Comparison of ENCODE assay signal across 7 mouse cellular contexts in genomic region chr19:5660942-5661751, GRCm38 (mm10). TPM values are rescaled to one million over a fixed set of nuclear protein-coding genes. Genes with fewer than 3 reads are reported as not detected.
A peak's percentile ranks its signal among the peaks of the same experiment; 100 is the strongest.
DNase-seq lines count a peak whose midpoint lies in the region; ATAC-seq lines count a peak whose summit lies in the region.

No protein-coding gene starts in this region.

- peak overlapping the region; percentile 28 for H3K9ac ChIP-seq in limb, embryonic 11.5 days (ENCODE audit: low read length)

- peaks cover 18% of the 10 kb centered on the region for H3K4me1 ChIP-seq in limb, embryonic 11.5 days (ENCODE audit: control insufficient read depth, insufficient read depth, low read length)

- H3K4me3 ChIP-seq in limb, embryonic 11.5 days (ENCODE audit: low read depth, low read length): no peak overlapping the region

- peaks cover 15% of the 10 kb centered on the region; the same call in 1 of the 2 replicates for H3K36me3 ChIP-seq in limb, embryonic 11.5 days (ENCODE audit: control insufficient read depth, insufficient read depth, low read length)

- H3K9me3 ChIP-seq in limb, embryonic 11.5 days (ENCODE audit: control insufficient read depth, low read length): no peaks in the 10 kb centered on the region

- no peak overlapping the region for H3K27ac ChIP-seq in limb, embryonic 11.5 days (replicated peaks; ENCODE audit: low read depth, low read length)

- DNase-seq in T-cell, adult 2 months (ENCODE audit: low spot score): peak; percentile 41
- peak; percentile 50 to 55 for DNase-seq in heart, postnatal 14 days
- no peak for DNase-seq in limb, embryonic 11.5 days (ENCODE audit: low spot score)
- peak; percentile 49 for DNase-seq in naive thymus-derived CD4-positive, alpha-beta T cell, adult 2 months (ENCODE audit: low read depth)
- DNase-seq in yolk sac, embryonic 10.5 days (ENCODE audit: low spot score): peak; percentile 36

- ATAC-seq in CD4-positive, CD25-positive, alpha-beta regulatory T cell, adult 4 months: peak; percentile 25
- no peak for ATAC-seq in limb, embryonic 11.5 days (ENCODE audit: insufficient number of reproducible peaks, low FRiP score, low TSS enrichment, low read depth)
- no peak for ATAC-seq in cerebellum, adult (ENCODE audit: insufficient number of reproducible peaks, low FRiP score, low TSS enrichment)

- no peaks in the 10 kb centered on the region for H3K27me3 ChIP-seq in limb, embryonic 11.5 days (ENCODE audit: control insufficient read depth, insufficient read depth, low read length)

- intact Hi-C loops in heart, postnatal 14 days (cut with DNase I): no loop called here

- peak overlapping the region; percentile 21; the same call in 1 of the 2 replicates for H3K4me2 ChIP-seq in limb, embryonic 11.5 days (ENCODE audit: low read depth, severe bottlenecking)

- 84% methylated on average over 16 of the region's 16 CpGs for WGBS in limb, embryonic 11.5 days

RNA-seq across cellular contexts. Expression of gene Sipa1, which starts 2.4 kb away (rescaled TPM):
- polyA plus RNA-seq in CD4-positive, CD25-positive, alpha-beta regulatory T cell, adult 4 months (2017; shearing (Covaris generic)): 10 to 100 TPM; 19.0 to 25.6 TPM
- 10 to 100 TPM; 32.7 to 33.8 TPM for total RNA-seq in heart, postnatal 14 days (2021)
- polyA plus RNA-seq in limb, embryonic 11.5 days (2014; fragmentation: Nextera tagmentation; extraction: Ambion mirVana): 19.0 and 19.4 TPM in 2 replicates

RNA-seq across cellular contexts. Expression of gene Rela, which starts 23.9 kb away (rescaled TPM):
- polyA plus RNA-seq in CD4-positive, CD25-positive, alpha-beta regulatory T cell, adult 4 months (2017; shearing (Covaris generic)): 100 to 1,000 TPM; 111 to 174 TPM
- 10 to 100 TPM; 25.8 to 29.9 TPM for total RNA-seq in heart, postnatal 14 days (2021)
- polyA plus RNA-seq in limb, embryonic 11.5 days (2014; fragmentation: Nextera tagmentation; extraction: Ambion mirVana): 40.9 and 41.4 TPM in 2 replicates

RNA-seq across cellular contexts. Expression of gene Map3k11, which starts 27.4 kb away (rescaled TPM):
- 1 to 10 TPM; 6.3 to 8.4 TPM for polyA plus RNA-seq in CD4-positive, CD25-positive, alpha-beta regulatory T cell, adult 4 months (2017; shearing (Covaris generic))
- 10 to 100 TPM; 35.9 to 37.2 TPM for total RNA-seq in heart, postnatal 14 days (2021)
- 14.9 and 17.4 TPM in 2 replicates for polyA plus RNA-seq in limb, embryonic 11.5 days (2014; fragmentation: Nextera tagmentation; extraction: Ambion mirVana)

RNA-seq across cellular contexts. Expression of gene Pcnx3, which starts 27.6 kb away (rescaled TPM):
- polyA plus RNA-seq in CD4-positive, CD25-positive, alpha-beta regulatory T cell, adult 4 months (2017; shearing (Covaris generic)): 10 to 100 TPM; 21.6 to 23.9 TPM
- 10 to 100 TPM; 24.0 to 24.9 TPM for total RNA-seq in heart, postnatal 14 days (2021)
- 29.1 and 32.2 TPM in 2 replicates for polyA plus RNA-seq in limb, embryonic 11.5 days (2014; fragmentation: Nextera tagmentation; extraction: Ambion mirVana)

RNA-seq across cellular contexts. Expression of gene Kcnk7, which starts 43.0 kb away (rescaled TPM):
- 1 to 10 TPM; 1.9 to 2.4 TPM for polyA plus RNA-seq in CD4-positive, CD25-positive, alpha-beta regulatory T cell, adult 4 months (2017; shearing (Covaris generic))
- not detected for total RNA-seq in heart, postnatal 14 days (2021)
- not detected in 2 replicates for polyA plus RNA-seq in limb, embryonic 11.5 days (2014; fragmentation: Nextera tagmentation; extraction: Ambion mirVana)
